Mouse (Mus musculus) hindbrain, embryonic 12.5 days (tissue): ENCODE measurements around the gene Amtn. TPM values are rescaled to one million over a fixed set of nuclear protein-coding genes. Genes with fewer than 3 reads are reported as not detected.
"Not testable (repeated sequence)": the region's sequence is repeated elsewhere in the genome, so short reads cannot be mapped to it uniquely, and the experiment has no call there.

Experiments
- ATAC-seq: fragments of 200-750 bp; cut with Nextera tagmentation; 2 replicates; pipeline ENCODE4 v1.8.0; 2017; ENCODE audit warnings: moderate TSS enrichment; ENCODE audit not compliant: low FRiP score
- H3K27ac ChIP-seq: fragments of 300-500 bp; sonication (generic); 2 replicates; pipeline ENCODE4 v1.5.1; 2016; ENCODE audit warnings: mild to moderate bottlenecking
- H3K27me3 ChIP-seq: fragments of 300-500 bp; sonication (generic); 2 replicates; pipeline ENCODE4 v1.6.1; 2016; ENCODE audit warnings: mild to moderate bottlenecking
- H3K36me3 ChIP-seq: fragments of 300-500 bp; sonication (generic); 2 replicates; pipeline ENCODE4 v1.6.1; 2016; ENCODE audit warnings: mild to moderate bottlenecking
- H3K4me1 ChIP-seq: fragments of 300-500 bp; sonication (generic); 2 replicates; pipeline ENCODE4 v1.6.1; 2016
- H3K4me2 ChIP-seq: fragments of 300-500 bp; sonication (generic); replicated peaks from 2 replicates; pipeline ENCODE4 v1.6.1; 2016; ENCODE audit warnings: mild to moderate bottlenecking
- H3K4me3 ChIP-seq: fragments of 300-500 bp; sonication (generic); 2 replicates; pipeline ENCODE4 v1.5.1; 2016; ENCODE audit warnings: mild to moderate bottlenecking
- H3K9ac ChIP-seq: fragments of 300-500 bp; sonication (generic); 2 replicates; pipeline ENCODE4 v1.6.1; 2016; ENCODE audit warnings: mild to moderate bottlenecking, moderate library complexity
- H3K9me3 ChIP-seq: fragments of 300-500 bp; sonication (generic); replicated peaks from 2 replicates; pipeline ENCODE4 v1.6.1; 2016; ENCODE audit warnings: mild to moderate bottlenecking
- WGBS: fragments of 180-500 bp; shearing (Covaris S2); methylation state at CpG from one replicate; pipeline ENCODE4 v1.1.7; 2016; 5-methylcytosine and 5-hydroxymethylcytosine counted together
- polyA plus RNA-seq: library from polyadenylated mRNA; unstranded; fragments of >200 nt; fragmentation: Nextera tagmentation; extraction: Ambion mirVana; gene quantifications from 2 replicates; pipeline ENCODE4 v1.2.1, GENCODE M21; 2016

Amtn gene
- polyA plus RNA-seq = not detected in 2 replicates

DNA sequence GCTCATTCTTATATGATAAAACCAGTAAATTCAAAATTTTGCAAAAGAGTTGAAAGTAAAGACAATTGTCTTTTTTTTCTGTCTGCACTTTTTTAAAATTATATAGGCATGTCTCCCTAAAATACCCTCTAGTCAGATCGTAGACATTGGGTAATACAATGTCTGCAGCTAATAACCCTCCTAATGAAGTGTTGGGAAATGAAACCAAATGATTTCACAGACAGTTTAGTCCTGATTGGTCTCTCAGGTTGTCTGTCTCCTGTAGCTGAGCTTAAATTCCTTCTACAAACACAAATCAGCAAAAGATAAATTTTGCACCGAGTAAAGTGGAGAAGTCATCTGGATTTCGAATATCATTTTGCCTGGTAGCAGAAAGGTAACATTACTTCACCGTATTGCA is at the start of gene Amtn:
Amtn (plus strand) TSS at position 301 of the 400 bp plus-strand sequence.
- ATAC-seq = no peak
- Histone ChIP-seq H3K4me1 (no peaks in the 10 kb centered on the region), H3K4me3 (no peak within 1 kb of the TSS), H3K9ac (no peak within 1 kb of the TSS), H3K4me2 (no peak within 1 kb of the TSS), H3K27ac (no peak within 1 kb of the TSS), H3K36me3 (no peaks in the 10 kb centered on the region), H3K27me3 (no peaks in the 10 kb centered on the region), H3K9me3 (no peaks in the 10 kb centered on the region)
- 87% methylated on average over 4 of the region's 4 CpGs for WGBS

DNA sequence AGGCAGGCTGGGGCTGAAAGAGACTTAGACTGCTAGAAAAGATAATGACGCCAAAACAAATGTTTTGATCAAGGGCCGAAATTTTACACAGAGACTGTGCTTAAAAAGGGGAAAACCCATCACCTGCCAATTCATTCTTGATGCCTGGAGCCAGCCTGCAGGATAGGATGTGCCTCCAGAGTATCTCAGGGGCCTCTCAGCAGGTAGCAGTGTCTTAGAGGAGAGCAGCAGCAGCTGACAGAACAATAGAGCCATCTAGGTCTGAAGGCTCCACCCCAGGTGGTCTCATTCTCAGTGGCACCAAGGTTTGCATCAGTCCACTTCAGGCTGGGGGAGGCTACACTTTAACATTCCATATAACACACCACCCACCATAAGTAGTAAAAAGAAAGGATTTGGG is 27.4 kb upstream of the Amtn start:
- not testable (repeated sequence) for H3K4me3 ChIP-seq, H3K36me3 ChIP-seq, H3K9ac ChIP-seq, ATAC-seq, H3K9me3 ChIP-seq, H3K27me3 ChIP-seq, H3K27ac ChIP-seq, H3K4me1 ChIP-seq, H3K4me2 ChIP-seq
- WGBS = 57% methylated on average over 2 of the region's 2 CpGs

DNA sequence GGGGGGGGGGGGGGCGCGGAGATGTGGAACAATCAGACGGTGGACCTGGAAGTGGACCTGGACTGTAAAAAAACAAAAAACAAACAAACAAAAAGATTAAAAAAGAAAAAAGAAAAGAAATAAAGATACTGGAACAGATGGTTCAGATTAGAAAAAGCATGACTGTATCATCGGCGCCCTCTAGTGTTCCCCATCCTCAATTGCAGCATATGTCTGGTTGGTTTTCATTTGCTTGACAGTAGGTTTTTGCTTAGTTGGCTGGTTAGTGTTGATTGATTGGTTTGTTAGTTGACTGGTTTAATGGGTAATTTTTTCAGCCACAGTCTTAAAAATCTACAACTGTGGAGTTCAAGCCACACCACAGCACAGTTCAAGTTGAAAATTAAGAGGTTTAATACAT is 11.1 kb upstream of the Amtn start:
- no peak for ATAC-seq
- 6% methylated on average over 5 of the region's 5 CpGs for WGBS
- Histone ChIP-seq H3K4me3 (no peak overlapping the region), H3K4me1 (no peaks in the 10 kb centered on the region), H3K27me3 (no peaks in the 10 kb centered on the region), H3K9ac (no peak overlapping the region), H3K4me2 (no peak overlapping the region), H3K36me3 (no peaks in the 10 kb centered on the region), H3K27ac (no peak overlapping the region), H3K9me3 (no peaks in the 10 kb centered on the region)

DNA sequence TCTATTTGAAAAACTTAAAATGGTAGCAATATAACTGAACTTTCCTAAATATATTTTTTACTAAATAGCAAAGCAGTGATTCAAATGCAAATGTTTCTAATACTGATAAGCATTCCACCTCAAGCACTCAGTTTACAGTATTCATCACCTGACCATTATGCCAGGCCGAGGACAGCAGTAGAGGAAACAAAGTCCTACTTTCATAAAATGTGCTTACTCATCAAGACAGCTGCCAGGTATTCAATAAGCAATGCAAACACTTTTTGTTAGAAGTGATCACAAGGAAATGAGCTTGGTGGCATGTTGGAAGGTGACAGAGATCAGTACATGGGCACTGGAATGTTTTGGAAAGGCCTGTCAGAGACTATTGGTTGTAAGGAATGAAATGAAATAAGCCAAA is 9.0 kb upstream of the Amtn start:
- Histone ChIP-seq H3K4me1 (no peaks in the 10 kb centered on the region), H3K9me3 (no peaks in the 10 kb centered on the region), H3K4me2 (no peak overlapping the region), H3K9ac (no peak overlapping the region), H3K36me3 (no peaks in the 10 kb centered on the region), H3K4me3 (no peak overlapping the region), H3K27me3 (no peaks in the 10 kb centered on the region), H3K27ac (no peak overlapping the region)
- ATAC-seq = no peak
- whole genome bisulfite sequencing = 80% methylated on average over 1 of the region's 1 CpGs

DNA sequence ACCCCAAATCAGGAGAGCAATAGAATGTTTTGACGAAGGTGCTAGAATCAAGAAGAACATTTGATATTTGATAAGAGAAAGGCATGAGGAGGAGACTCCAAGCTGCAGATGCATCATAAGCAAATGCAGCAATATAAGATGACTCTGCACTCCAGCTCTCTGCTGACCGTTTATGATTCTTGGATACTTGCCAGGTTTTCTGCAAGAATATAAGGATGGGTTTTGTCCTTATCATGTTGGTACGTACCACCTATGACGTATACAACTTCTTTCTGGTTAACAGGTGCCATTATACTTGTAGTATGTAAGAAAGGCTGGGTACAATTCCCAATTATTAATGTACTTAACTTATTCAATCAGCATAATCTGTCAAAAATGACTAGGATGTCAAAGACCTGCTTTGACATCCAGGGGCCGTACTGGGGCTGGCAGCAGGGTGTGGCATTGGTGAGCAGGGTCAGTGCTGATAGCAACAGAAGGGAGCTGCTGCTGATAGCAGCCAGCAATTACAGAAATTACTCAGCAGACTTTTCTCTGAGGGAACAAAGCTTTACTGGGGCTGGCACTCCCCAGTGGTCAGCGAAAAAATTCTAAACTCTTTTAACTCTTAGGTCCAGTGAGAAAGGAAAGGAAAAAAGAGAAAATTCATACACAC is 5.2 kb upstream of the Amtn start:
- Histone ChIP-seq H3K27me3 (no peaks in the 10 kb centered on the region), H3K9me3 (no peaks in the 10 kb centered on the region), H3K36me3 (no peaks in the 10 kb centered on the region), H3K4me1 (no peaks in the 10 kb centered on the region), H3K27ac (no peak overlapping the region), H3K9ac (no peak overlapping the region), H3K4me3 (no peak overlapping the region), H3K4me2 (no peak overlapping the region)
- 80% methylated on average over 6 of the region's 6 CpGs for WGBS
- ATAC-seq = no peak

DNA sequence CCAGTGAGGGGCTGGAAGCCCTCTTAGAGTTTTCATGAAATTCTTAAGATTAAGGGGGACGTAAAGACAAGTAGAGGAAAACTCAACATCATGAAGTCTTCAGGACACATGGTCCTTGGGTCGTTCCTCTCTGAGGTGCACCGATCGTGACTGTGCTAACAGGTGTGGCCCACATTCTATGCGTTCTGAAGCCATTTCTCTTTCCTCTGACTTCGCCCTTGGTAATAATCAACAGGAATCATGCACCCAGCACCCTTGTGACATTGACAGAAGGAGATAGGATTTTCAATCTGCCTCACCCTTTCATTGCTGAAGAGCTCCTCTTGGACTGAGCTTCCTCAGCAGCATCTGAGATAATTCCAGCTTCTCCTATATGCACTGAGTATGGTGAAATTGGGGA is 3.3 kb upstream of the Amtn start:
- ATAC-seq = no peak
- no peaks in the 10 kb centered on the region for H3K4me1 ChIP-seq
- H3K27ac ChIP-seq = no peak overlapping the region
- no peak overlapping the region for H3K4me3 ChIP-seq
- no peak overlapping the region for H3K4me2 ChIP-seq
- no peaks in the 10 kb centered on the region for H3K36me3 ChIP-seq
- no peaks in the 10 kb centered on the region for H3K27me3 ChIP-seq
- WGBS = 88% methylated on average over 6 of the region's 6 CpGs
- no peaks in the 10 kb centered on the region for H3K9me3 ChIP-seq
- H3K9ac ChIP-seq = no peak overlapping the region

DNA sequence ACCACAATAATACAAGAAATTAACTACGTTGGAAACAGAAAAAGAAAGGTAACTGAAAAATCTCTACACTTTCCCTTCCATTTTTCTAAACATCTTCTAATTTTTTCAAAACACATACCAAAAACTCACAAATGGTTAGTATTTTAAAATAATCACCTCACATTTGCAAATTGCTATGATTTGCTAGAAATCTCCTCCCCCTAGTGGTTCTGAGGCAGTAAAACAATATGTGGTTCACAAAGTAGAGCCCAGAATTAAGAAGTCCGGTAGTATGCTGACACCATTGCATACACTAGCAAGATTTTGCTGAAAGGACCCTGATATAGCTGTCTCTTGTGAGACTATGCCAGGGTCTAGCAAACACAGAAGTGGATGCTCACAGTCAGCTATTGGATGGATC is 16.1 kb downstream of the Amtn start:
- not testable (repeated sequence) for H3K4me1 ChIP-seq, H3K4me2 ChIP-seq, H3K36me3 ChIP-seq, H3K9ac ChIP-seq, H3K4me3 ChIP-seq, H3K9me3 ChIP-seq, H3K27ac ChIP-seq, H3K27me3 ChIP-seq, ATAC-seq
- WGBS = 91% methylated on average over 2 of the region's 2 CpGs

DNA sequence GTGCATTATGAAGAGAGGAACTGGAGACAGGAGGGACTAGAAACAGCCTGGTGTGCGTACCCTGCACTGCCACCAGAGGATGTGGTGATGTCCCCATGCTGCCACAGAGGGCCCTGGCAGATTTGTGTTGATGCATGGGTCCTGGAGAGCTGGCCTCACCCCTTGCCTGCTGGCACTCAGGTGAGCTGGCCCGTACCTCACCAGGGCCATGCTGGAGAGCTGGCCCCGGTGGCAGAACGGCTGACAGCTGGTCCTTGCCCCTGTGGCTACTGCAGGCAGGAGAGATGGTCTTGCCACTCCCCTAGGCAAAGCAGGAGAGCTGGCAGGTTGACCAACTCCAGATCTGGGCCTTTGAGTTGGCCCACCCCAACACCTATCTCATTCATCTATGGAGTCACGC is 22.7 kb downstream of the Amtn start:
- H3K27me3 ChIP-seq = no peaks in the 10 kb centered on the region
- H3K9me3 ChIP-seq = no peaks in the 10 kb centered on the region
- WGBS = 83% methylated on average over 5 of the region's 5 CpGs
- ATAC-seq = peak; percentile 23; the same call in 1 of the 2 replicates
- no peak overlapping the region for H3K4me2 ChIP-seq
- H3K36me3 ChIP-seq = no peaks in the 10 kb centered on the region
- no peak overlapping the region for H3K4me3 ChIP-seq
- no peaks in the 10 kb centered on the region for H3K4me1 ChIP-seq
- no peak overlapping the region for H3K27ac ChIP-seq
- H3K9ac ChIP-seq = no peak overlapping the region

DNA sequence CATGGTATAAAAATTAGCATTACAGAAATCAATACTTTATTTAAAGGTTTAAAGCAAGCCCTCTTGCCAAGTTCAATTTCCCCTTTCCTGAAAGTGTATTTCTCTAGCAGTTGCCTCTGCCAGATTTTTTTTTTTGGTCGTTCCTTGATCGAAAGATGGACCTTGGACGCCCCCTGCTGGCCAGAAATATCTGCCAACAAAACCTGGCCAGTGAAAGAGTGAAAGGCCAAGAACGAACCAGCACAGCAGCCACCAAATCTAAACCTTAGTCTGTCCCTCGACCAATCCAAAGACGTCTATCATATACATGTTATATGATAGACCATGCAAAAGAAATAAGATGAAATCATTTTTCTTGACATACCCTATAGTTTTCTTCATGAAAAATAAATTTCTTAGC is 23.9 kb downstream of the Amtn start:
- Histone ChIP-seq H3K9me3 (no peaks in the 10 kb centered on the region), H3K27me3 (no peaks in the 10 kb centered on the region), H3K27ac (no peak overlapping the region), H3K4me1 (no peaks in the 10 kb centered on the region), H3K36me3 (no peaks in the 10 kb centered on the region), H3K4me2 (no peak overlapping the region), H3K4me3 (no peak overlapping the region), H3K9ac (no peak overlapping the region)
- peak; percentile 68; the same call in 1 of the 2 replicates for ATAC-seq
- WGBS = 16% methylated on average over 6 of the region's 6 CpGs

DNA sequence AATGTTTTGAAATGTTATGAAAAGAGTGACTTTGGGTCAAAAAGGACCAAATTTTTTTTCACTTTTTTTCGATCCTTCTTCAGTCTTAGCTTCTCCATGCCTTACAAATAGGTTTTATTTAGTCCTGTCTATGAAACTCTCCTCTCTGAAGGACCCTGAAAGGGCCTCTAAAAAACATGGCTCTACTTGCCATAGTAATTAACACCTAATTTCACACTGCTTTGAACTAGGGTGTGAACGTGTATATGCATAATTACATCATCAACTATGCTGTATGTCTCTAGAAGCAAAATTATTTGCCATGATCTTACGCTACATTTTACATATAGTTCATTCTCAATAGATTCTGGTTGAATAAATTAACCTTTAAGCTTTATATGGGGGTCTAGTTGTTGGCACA is 25.6 kb downstream of the Amtn start:
- no peaks in the 10 kb centered on the region for H3K9me3 ChIP-seq
- WGBS = 78% methylated on average over 3 of the region's 3 CpGs
- no peak overlapping the region for H3K4me3 ChIP-seq
- no peaks in the 10 kb centered on the region for H3K4me1 ChIP-seq
- no peaks in the 10 kb centered on the region for H3K27me3 ChIP-seq
- no peak overlapping the region for H3K4me2 ChIP-seq
- no peak for ATAC-seq
- no peak overlapping the region for H3K9ac ChIP-seq
- no peak overlapping the region for H3K27ac ChIP-seq
- no peaks in the 10 kb centered on the region for H3K36me3 ChIP-seq

DNA sequence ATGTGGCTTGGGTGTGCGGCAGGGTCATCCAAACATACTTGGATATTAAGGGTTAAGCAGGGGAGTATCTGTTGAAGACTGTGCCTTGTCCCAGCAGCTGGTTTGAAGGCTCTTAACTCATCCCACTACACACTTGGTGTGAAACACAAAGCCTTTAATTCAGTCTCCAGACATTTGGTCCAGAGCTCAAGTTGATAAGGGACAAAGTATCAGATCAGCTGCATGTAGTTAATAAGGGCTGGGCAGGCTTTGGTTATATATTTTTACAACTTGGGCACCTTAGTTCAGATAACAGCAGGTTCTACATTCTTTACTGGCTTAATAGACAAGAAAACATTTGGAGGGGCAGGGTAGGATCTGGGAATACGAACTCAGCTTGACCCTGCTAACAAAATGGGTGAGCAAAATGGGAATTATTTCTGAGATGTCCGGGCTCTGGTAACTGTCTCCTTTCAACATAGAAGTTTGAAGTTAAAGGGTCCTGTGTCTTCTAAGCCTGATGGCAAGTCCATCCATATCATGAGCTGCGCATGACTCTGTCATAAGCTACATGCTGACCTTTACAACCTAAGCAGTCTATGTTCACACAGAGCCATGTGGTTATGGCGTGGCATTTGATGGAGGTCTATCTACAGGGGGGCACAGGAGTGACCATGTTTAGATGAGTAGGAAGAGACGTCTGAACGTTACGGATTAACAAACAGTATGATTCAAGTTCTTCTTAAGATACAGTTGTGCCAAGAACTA is 44.6 kb downstream of the Amtn start:
- Histone ChIP-seq H3K4me2 (no peak overlapping the region), H3K36me3 (no peaks in the 10 kb centered on the region), H3K27ac (no peak overlapping the region), H3K4me1 (no peaks in the 10 kb centered on the region), H3K4me3 (no peak overlapping the region), H3K9ac (no peak overlapping the region), H3K27me3 (no peaks in the 10 kb centered on the region), H3K9me3 (no peaks in the 10 kb centered on the region)
- ATAC-seq = no peak
- WGBS = 94% methylated on average over 8 of the region's 8 CpGs

DNA sequence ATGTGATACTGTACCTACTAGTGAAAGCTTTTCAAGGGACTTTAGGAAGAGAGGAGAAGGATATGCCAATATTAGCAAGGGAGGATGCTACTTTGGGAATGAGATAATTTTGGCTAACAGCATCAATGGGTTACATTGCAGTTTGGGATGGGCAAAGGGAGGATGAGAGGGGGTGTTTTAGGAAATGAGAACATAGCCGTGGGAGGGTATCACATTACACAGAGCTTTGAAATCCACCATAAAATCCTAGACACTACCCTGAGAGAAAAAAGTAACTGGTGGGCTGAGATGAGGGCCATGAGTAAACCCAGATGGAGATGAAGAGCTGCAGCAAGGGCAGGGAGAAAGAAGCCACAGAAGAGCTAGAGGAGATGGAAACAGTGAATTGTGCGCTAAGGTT is 49.0 kb downstream of the Amtn start:
- not testable (repeated sequence) for ATAC-seq, H3K4me2 ChIP-seq, H3K36me3 ChIP-seq, H3K9ac ChIP-seq, H3K9me3 ChIP-seq, H3K4me3 ChIP-seq, H3K27me3 ChIP-seq, H3K27ac ChIP-seq, H3K4me1 ChIP-seq
- 75% methylated on average over 2 of the region's 2 CpGs for WGBS

DNA sequence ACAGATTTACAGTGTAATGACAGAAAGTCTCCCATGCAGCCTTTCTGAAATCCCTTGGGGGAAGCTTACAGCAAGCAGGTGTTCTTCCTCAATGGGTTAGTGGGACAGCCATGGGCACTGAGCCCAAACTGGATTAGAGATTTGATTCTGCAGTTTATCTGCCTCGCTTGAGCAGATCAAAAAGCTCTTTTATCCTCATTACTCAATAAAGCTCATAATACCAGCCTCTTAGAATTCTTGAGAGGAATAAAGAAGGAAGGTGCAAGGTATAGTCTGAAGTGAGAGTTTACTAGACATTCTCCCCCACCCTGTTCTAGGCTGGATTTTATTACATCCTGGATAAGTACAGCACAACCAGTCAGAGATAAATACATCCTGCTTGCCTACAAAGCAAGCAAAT is 50.8 kb downstream of the Amtn start:
- Histone ChIP-seq H3K27ac (no peak overlapping the region), H3K36me3 (no peaks in the 10 kb centered on the region), H3K9me3 (no peaks in the 10 kb centered on the region), H3K4me1 (no peaks in the 10 kb centered on the region), H3K27me3 (no peaks in the 10 kb centered on the region), H3K4me3 (no peak overlapping the region), H3K4me2 (no peak overlapping the region), H3K9ac (no peak overlapping the region)
- no peak for ATAC-seq
- 64% methylated on average over 1 of the region's 1 CpGs for WGBS
